Mouse (Mus musculus) heart, postnatal 0 days (tissue): ENCODE measurements around the gene Stt3b.

Source experiments
- CTCF ChIP-seq: IDR thresholded peaks from 2 replicates; pipeline ENCODE4 v1.5.1; 2016; ENCODE audit warnings: antibody characterized with exemption, control low read depth, low read depth
- EP300 ChIP-seq: IDR thresholded peaks from 2 replicates; pipeline ENCODE4 v1.6.1; 2016; ENCODE audit warnings: antibody characterized with exemption, low read depth

GRCm38 (mm10) chr9:115301593-115301992 is 8.6 kb downstream of the Stt3b start:
- TF ChIP-seq CTCF (no peak), EP300 (no peak)
